Mouse (Mus musculus) layer of hippocampus, adult 8-10 months (tissue): ENCODE measurements around the gene Foxo1. TPM values are rescaled to one million over a fixed set of nuclear protein-coding genes. Genes with fewer than 3 reads are reported as not detected.
A peak's percentile ranks its signal among the peaks of the same experiment; 100 is the strongest.

Experiments used
- DNase-seq, 2 experiments: peaks; one replicate each; pipeline ENCODE4 v3.0.0; 2022; ENCODE audit warnings: low spot score in 2 of 2
- total RNA-seq, 4 experiments: library from RNA; stranded (reverse); gene quantifications; 2 replicates each; pipeline ENCODE4 v1.2.4; 2022

Foxo1 gene
- total RNA-seq, 4 experiments from 2014 or later, result 20.2 to 23.1 (median 22.8) TPM

DNA sequence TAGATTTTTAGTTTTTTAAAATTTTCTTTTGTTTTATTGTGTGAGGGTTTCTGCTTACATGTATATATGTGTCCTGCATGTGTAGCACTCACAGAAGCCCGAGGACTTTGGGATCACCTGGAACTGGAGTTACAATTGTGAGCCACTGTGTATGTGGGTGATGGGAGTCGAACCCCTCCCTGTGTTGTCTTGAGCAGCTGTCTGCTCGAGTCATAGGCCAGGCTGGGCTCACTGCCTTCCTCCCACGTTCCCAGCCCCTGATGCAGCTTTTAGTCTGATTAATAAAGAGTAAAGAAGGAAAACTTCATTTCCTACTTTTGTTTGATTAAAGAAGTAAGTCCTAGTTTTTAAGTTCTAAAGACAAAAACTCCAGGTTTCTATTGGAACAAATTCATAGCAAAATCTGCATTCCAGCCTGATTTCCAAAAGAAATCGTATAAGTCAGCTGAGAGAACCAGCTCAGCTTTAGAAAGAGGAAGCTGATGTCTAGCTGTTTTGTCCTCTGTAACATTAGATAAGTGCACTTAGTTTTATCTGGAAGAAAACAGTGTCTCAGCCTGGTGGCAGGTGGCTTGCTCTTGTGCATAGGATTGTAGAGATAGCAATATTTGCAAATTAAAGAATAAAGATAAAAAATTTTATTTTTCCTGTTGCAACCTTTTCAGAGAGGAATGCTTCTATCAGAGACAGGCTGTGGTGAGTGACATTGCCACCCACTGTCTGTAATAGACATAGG, 40.6 kb downstream of the Foxo1 start:
- no peak for DNase-seq

DNA sequence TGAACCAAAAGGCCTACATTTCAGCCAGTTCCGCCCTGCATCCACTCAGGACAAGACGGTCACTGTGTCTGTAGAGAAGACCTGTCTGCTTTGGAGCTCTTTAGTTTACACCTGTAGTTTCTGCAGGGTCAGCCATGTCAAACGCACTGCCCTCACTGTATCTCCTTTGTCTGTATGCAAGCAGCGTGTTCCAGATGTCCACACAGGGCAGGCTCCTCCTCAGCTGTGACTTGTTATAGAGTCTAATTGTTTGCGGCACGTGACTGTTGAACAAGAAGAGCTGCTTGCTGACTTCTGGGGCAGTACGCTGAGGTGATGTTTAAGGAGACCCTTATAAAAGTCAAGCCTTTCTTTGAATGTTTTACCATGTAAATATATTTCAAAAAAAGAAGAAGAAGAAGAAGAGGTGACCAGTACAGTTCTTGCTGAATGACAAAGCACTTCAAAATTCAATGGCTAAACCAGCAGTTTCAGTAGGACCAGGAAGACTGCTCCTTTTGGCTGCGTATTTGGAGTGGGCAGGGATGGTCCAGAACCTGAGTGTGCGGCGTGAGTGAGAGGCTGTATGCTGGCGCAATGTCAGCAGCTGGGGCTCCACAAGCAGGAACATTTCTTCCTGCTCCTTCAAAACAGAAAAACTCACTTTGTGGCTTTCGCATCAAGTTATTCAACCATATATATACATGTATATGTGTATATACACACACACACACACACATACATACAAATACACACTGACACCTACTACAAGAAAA, 52.6 kb downstream of the Foxo1 start:
- no peak for DNase-seq

DNA sequence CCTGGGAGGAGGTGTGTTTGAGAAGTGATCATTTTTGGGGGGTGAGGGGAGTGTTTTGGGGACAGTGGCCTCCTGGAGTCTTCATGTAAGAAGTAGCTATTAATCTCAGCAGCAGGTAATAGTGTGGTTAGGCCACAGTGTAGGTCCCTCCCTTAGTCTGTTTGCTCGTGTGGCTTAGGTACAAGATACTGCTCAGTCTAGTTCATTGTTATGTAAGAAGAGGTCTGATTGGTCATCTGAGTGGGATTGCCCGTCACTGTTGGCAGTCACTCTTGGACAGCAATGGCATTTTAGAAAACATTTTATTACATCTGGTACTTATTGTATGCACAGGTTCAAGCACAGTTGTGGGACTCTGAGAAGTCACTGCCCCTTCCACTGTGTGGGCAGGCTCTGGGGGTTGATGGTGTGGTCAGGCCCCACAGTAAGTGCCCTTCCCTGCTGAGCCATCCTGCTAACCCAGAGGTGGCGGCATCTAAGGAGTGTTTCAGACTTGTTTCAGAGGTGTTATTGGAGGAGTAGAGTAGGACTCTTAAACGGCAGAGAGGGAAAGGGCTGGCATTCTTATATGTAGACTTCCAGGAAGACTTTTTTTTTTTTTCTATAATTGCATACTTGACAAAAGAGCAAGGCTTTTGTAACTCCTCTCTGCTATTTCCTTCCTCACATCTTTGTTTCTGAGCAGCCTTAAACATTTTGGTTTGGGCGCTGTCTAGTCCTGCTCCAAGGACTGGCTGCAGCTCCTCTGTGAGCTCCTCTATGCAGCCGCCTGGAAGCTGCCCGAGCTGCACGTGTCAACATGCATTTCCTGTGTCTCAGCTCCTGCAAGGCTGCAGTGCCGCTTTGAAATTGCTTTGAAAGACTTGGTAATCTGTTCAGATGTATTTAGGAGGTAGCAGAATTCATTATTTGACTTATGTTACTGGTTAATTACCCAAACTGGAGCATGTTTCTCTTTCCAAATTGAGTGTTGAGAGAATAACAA, 54.6 kb downstream of the Foxo1 start:
- no peak for DNase-seq

DNA sequence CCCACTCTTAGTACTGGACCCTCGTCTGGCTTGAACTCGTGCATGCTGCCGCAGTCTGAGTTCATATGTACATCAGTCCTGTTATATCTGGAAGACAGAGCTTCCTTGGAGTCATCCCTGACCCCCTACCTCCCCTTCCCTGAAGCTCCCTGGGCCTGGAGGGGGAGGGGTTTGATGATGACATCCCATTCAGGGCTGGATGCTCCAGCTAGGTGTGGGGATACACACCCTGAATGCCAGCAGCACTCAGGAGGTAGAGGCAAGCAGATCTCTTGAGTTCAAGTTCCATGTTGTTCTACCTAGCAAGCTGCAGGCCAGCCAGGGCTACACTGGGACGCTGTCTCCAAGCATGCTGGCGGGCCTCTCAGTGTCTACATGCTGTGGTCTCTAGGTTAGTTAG, 56.9 kb downstream of the Foxo1 start:
- DNase-seq, result no peak

DNA sequence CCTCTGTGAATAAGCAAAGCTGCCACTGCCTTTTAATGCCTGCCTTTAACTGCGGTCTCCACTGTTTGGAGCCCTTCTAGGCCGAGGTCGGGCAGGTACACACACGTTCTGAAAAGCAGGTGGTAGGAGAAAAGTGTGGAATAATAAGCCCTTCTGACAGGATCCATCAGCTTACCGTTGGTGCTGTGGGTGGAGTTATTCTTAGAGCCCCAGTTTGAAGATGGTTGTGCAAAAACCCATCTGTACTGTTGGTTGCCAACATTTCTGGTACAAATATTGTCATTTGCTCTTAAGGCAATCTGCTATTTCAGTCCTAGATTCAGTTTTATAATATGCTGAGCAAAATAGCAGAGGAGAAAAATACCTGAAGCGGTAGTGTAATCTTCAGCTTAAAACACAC, 58.6 kb downstream of the Foxo1 start:
- DNase-seq, result peak; percentile 20 to 50

DNA sequence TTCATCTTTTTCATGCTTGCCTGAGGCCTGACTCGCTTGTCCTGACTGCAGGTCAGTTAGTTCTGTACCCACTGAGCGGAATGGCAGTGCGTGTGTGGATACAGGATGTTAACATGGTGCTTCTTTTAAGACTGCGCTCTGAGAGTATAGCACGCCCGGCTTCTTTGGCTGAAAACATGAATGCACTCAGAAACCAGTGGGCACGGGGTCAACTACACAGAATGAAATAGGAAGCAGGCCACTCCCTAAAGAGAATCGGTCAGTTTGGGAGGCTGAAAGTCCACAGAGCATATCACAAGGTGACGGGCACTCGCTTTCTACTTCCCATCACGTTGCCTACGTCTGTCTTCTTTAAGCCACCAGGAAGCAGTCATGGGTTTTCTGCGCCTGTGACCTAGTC, 59.0 kb downstream of the Foxo1 start:
- no peak for DNase-seq

DNA sequence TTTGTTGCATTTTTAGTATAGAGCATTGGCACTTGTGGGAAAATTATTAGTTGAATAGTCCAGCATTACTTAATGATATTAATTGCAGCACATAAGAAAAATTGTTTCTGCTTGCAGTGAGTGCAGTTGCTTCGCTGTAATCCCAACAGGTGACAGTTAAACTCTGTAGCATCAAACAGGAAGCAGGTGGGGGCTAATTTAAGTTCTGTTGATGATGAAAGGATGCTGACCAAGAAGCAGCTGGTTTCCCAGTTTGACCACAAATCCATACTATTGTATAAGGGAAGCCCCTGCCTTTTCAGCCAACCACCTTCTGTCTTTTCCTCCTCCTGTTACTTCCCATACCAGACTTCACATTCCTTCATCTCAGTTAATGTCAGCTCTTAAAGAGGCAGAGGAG, 63.6 kb downstream of the Foxo1 start:
- DNase-seq, result no peak

DNA sequence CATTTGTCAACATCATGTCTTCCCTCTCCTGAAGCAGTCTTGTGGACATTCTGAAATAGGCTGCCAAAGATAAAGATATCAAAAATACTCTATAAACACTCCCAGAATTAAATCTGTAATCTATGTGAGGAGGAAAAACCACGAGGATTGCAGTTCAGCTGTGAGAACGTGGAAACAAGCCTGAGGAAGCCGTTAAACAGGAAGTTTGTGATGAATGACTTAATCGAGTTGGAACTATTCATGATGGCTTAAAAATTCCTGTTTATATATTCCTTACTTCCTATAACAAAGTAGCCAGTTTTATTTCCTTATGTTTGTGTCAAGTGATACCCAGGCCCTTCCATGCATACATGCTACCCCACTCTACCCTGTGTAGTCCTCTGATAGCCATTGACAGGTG, 70.6 kb downstream of the Foxo1 start:
- DNase-seq, result no peak

DNA sequence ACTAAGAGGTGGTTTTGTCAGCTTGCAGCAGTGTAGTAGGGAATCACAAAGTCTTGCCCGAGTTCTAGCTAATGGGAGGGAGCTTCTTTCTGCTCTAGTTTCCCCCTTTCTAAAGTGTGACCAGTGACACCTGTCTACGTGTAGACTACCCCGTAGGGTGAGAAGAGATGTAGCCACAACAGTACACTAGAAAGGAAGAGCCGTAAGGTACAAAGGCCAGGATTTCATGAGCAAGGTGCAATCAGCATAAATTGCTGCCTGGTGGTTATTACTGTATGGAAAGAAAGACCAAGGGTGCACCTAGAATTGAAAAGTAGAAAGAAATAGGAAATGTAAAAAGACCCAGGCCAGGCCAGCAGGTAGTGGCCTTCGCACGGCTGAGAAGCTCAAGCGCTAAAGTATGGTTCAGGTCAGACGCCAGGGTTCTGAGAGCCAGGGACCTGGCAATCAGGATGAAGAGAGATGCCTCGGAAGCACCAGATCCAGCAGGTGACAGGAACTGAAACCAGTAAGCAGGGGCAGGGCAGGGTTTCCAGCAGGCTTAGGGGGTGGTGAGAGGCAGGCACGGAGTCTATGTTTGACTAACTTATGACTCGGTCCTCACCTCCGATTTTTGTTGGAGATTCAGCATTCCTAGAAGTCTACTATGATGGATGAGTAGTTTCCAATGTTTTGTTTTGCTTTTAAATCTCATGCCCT, 72.3 kb downstream of the Foxo1 start:
- DNase-seq, result no peak

DNA sequence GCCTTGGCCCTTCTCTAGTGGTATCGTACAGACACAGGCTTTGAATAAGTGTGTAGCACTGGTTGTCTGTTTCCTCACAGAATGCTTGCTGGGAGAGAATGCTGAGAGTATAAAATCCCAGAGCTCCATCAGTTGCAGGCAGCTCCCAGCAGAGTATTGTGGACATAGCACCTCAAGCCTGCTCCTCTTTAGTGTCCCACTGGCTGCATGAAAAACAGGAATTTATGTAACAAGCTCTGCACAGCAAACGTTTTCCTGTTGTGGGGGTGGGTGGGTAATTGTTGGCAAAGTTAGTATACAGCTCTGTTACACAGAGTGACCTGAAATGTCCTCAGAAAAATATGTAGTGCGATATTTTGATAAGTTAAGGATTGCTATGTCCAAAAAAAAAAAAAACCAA, 74.1 kb downstream of the Foxo1 start:
- DNase-seq, result peak; percentile 26 to 30

DNA sequence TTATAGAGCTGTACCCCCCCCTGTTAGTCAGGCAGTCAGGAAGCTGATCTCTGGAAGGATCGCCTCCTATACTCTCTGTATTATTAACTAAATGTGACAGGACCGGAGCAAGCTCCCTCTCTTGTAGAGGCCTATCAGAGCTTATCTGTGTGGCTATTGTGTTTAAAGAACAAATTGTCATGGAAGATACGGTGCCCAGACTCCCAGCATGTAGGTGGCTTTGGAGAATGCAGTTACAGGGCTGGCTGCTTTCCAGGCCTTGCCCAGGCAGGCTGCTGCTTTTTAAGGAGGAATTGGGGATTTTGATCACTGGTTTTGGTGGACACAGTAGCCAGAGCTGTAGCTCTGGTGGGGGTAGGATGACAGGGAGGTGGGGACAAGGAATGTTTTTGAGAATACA, 74.7 kb downstream of the Foxo1 start:
- DNase-seq, result peak; percentile 34 to 59

DNA sequence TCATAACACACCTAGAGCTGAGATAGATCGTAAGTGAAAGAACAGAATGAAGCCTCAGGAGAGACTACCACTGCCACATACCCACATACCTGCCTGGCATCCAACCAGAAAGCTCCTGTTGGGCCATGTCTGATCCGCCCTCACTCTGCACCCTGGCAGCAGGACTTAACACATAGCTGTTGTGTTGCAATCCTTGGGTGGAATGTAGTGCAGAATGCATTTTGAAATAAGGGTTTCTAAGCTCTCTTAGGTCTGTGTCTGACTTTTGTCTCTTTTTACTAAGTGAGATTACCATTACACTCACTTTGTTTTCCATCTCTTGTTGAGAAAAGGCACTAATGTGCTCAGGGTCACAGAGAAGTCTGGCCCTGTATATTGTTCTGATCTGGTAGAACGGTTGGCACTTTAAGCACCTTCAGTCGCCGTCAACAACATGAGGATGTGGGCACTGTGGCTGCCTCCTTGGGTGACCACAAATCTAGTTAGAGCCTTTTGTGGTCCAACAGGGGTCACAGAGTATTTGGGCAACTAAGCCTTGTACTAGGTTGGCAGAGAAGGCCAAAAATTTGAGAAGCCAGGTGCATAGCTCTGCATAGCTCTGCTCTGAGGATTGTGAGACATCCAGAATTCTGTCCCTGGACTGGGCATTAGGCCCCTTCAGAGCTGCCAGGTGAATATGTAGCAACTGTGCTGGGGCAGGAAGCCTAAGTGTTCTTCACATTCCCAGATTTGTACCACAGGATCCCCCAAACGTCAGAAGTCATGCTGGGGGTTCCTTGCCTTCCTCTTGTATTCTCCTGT, 75.3 kb downstream of the Foxo1 start:
- DNase-seq, result no peak

DNA sequence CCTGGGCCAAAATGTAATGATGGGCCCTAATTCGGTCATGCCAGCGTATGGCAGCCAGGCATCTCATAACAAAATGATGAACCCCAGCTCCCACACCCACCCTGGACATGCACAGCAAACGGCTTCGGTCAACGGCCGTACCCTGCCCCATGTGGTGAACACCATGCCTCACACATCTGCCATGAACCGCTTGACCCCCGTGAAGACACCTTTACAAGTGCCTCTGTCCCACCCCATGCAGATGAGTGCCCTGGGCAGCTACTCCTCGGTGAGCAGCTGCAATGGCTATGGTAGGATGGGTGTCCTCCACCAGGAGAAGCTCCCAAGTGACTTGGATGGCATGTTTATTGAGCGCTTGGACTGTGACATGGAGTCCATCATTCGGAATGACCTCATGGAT, 77.7 kb downstream of the Foxo1 start:
- DNase-seq, result no peak

DNA sequence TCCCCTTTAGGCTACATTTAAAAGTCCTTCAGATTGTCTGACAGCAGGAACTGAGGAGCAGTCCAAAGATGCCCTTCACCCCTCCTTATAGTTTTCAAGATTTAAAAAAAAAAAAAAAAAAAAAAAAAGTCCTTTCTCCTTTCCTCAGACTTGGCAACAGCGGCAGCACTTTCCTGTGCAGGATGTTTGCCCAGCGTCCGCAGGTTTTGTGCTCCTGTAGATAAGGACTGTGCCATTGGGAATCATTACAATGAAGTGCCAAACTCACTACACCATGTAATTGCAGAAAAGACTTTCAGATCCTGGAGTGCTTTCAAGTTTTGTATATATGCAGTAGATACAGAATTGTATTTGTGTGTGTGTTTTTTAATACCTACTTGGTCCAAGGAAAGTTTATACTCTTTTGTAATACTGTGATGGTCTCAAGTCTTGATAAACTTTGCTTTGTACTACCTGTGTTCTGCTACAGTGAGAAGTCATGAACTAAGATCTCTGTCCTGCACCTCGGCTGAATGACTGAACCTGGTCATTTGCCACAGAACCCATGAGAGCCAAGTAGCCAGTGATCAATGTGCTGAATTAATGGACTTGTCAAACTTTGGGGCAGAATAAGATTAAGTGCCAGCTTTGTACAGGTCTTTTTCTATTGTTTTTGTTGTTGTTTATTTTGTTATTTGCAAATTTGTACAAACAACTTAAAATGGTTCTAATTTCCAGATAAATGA, 79.0 kb downstream of the Foxo1 start:
- DNase-seq, result no peak

DNA sequence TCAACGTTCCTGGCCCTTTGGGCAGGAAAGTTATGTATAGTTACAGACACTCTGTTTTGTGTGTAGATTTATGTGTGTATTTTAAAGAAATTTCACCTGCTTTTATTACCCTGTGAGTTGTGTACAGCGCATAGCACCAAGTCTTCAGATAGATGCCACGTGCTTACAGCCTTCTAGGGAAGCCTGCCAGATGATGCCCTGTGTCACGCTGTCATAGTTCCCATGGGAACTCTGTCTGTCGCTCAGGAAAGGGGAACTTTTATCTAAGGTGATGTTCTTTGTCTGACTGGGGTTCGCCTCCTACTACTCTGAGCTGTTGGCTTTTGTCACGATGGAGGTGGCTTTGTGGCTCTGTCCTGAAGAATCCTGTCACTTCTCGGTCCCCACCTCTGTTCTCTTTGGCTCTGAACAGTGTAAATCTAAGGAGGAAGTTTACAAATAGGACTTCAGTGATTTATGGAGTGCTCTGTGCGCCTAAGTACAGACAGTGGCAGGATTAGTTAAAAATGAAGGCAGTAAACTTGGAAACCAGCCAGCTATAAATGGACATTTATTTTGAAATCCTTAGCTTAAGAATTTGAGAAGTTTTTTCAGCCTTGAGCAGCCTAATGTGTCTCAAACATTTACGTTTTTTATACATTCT, 80.0 kb downstream of the Foxo1 start:
- DNase-seq, result no peak

DNA sequence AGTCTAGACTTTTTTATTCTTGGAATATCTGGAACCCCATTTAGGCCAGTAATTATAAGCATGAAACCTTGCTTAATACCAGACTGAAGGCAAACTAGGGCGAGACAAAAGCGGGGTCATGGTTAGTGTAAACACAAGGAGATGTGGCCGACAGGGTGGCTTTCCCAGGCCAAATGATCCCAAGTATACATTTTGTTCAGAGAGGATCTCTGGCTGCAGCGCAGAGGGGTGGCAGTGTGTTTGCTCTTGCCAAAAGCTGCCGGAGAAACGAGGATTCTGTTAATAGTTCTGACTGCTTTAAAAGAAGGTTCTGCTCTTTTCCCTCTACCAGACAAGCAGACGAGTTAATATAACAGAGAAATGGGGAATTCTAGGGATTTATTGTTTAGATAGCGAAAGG, 82.5 kb downstream of the Foxo1 start:
- DNase-seq, result no peak

DNA sequence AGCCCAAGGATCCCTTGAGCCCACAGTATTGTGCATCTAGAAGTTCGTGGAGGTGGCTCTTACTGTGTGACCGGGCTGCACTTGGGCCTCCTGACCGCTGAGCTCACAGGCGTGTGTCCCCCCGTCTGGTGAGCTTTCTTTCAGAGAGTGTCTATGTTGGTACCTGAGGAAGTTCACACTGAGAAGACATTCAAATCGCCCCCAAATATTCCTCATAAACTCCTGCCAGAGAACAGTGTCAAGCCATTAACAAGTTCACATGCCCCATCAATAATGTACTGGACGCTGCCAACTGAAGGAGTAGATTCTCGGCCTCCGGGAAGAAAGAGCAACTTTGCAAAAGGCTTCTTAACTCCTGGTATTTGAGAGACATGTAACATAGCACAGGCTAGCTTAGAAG, 83.8 kb downstream of the Foxo1 start:
- DNase-seq, result no peak

DNA sequence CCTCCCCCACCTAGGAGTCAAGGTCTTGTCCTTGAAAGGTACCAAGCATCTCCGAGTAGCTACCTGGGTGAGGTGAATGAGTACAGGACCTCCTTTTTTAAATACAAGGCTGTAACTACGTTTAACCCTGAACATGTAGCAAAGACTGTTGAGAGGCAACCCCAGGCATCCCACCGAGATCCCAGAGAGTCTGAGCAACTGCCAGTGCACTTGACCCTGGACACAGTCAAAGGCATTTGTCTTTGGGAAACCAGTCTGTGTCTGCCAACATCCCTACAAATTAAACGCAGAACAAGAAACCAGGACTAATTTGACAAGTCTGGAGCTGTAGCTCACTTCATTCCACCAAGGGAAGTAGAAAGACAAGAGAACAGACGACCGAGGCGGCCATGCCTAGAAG, 86.1 kb downstream of the Foxo1 start:
- no peak for DNase-seq

DNA sequence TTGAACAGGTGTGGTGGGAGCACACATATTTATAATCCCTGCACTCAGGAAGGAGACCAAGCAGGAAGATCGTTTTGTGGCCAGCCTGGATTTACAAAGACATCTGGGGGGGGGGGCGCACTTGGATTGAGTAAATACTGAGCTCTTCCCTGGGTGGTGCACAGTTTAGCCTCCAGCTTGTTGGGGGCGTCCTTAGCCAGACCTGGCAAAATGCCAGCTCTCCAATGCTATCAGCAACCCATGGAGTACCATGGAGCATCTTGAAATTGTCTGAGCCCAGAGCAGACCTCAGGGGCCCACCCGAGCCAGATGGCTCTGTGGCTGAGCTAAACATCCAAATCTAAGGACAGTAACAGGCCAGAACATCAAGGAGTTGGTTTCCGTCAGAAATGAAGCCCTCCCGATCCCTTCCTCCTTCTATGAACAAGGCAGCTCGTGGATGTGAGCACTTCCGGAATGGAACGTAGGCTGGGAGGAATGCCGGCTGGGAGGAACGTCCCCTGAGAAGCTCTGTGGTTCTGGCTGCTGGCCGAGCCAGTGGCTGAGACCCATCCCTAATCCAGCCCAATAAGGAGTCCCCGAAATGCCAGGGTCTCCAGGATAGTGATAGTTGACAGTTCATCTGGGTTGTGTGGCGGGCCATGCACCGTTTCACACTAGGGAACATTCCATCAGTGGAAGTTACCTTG, 89.3 kb downstream of the Foxo1 start:
- DNase-seq, result no peak
